Mouse (Mus musculus) ES-Bruce4 (cell line): Measurements from ENCODE around the gene Ap1m2. TPM values are rescaled to one million over a fixed set of nuclear protein-coding genes. Genes with fewer than 3 reads are reported as not detected.

Experiments
- H3K27ac ChIP-seq: 2 replicates; pipeline ENCODE4 v1.5.1; 2012; ENCODE audit warnings: low read length, inconsistent platforms; ENCODE audit not compliant: insufficient read depth
- H3K27me3 ChIP-seq: 2 replicates; pipeline ENCODE4 v1.6.1; 2012; ENCODE audit warnings: mild to moderate bottlenecking, low read length, inconsistent platforms; ENCODE audit not compliant: control insufficient read depth, poor library complexity, insufficient read depth, severe bottlenecking
- H3K36me3 ChIP-seq: 2 replicates; pipeline ENCODE4 v1.6.1; 2012; ENCODE audit warnings: inconsistent platforms, mild to moderate bottlenecking, low read length, moderate library complexity; ENCODE audit not compliant: control insufficient read depth, poor library complexity, insufficient read depth, severe bottlenecking
- H3K4me1 ChIP-seq: one replicate; pipeline ENCODE4 v1.8.1; 2011; ENCODE audit warnings: low read length; ENCODE audit not compliant: control insufficient read depth, insufficient read depth
- H3K4me3 ChIP-seq: 2 replicates; pipeline ENCODE4 v1.5.1; 2011; ENCODE audit warnings: low read depth, mild to moderate bottlenecking, low read length
- H3K9ac ChIP-seq: 2 replicates; pipeline ENCODE4 v1.6.1; 2012; ENCODE audit warnings: low read depth, mild to moderate bottlenecking, inconsistent platforms; ENCODE audit not compliant: poor library complexity, severe bottlenecking
- H3K9me3 ChIP-seq: replicated peaks from 2 replicates; pipeline ENCODE4 v1.6.1; 2012; ENCODE audit warnings: mild to moderate bottlenecking, low read length, inconsistent platforms; ENCODE audit not compliant: control insufficient read depth, poor library complexity, insufficient read depth, severe bottlenecking
- CTCF ChIP-seq: IDR thresholded peaks from one replicate; pipeline ENCODE4 v1.8.1; 2011; ENCODE audit warnings: low read depth, low read length
- EP300 ChIP-seq: IDR thresholded peaks from 2 replicates; pipeline ENCODE4 v1.6.1; 2011; ENCODE audit warnings: low read depth, low read length; ENCODE audit not compliant: insufficient read depth
- POLR2A ChIP-seq: IDR thresholded peaks from one replicate; pipeline ENCODE4 v1.8.1; 2011; ENCODE audit warnings: low read length; ENCODE audit not compliant: insufficient read depth
- polyA plus RNA-seq: library from polyadenylated mRNA; stranded (reverse); fragments of >200 nt; gene quantifications from 2 replicates; pipeline ENCODE4 v1.2.4, GENCODE M21; 2011; ENCODE audit warnings: low read depth; ENCODE audit not compliant: missing spikeins, insufficient read depth, insufficient read length

Gene Ap1m2
- polyA plus RNA-seq, 1 experiment = 83.3 TPM

- peak overlapping the region; percentile 47 for H3K9ac ChIP-seq
- H3K36me3 ChIP-seq = peaks cover 11% of the 10 kb centered on the region
- no peaks in the 10 kb centered on the region for H3K9me3 ChIP-seq
- no peak for TF ChIP-seq CTCF
- TF ChIP-seq POLR2A = no peak
- no peak for TF ChIP-seq EP300
- H3K27me3 ChIP-seq = no peaks in the 10 kb centered on the region
- peak overlapping the region; percentile 78 for H3K27ac ChIP-seq
- H3K4me1 ChIP-seq = no peaks in the 10 kb centered on the region
- peak overlapping the region; percentile 61 for H3K4me3 ChIP-seq
Measured at GRCm38 (mm10) chr9:21351702-21352377, 39.7 kb upstream of the Ap1m2 start.

GRCm38 (mm10) chr9:21351178-21351577 is 39.0 kb upstream of the Ap1m2 start:
- Histone ChIP-seq H3K27ac (no peak overlapping the region), H3K9me3 (no peaks in the 10 kb centered on the region), H3K4me1 (no peaks in the 10 kb centered on the region), H3K4me3 (no peak overlapping the region), H3K36me3 (peaks cover 11% of the 10 kb centered on the region), H3K9ac (no peak overlapping the region), H3K27me3 (no peaks in the 10 kb centered on the region)
- TF ChIP-seq CTCF (no peak), EP300 (no peak), POLR2A (no peak)

- Histone ChIP-seq H3K36me3 (peaks cover 17% of the 10 kb centered on the region), H3K4me1 (no peaks in the 10 kb centered on the region), H3K27ac (no peak overlapping the region), H3K9me3 (no peaks in the 10 kb centered on the region), H3K4me3 (no peak overlapping the region), H3K9ac (no peak overlapping the region), H3K27me3 (no peaks in the 10 kb centered on the region)
- TF ChIP-seq POLR2A (no peak), EP300 (no peak), CTCF (no peak)
Measured at GRCm38 (mm10) chr9:21348152-21348551, 36.0 kb upstream of the Ap1m2 start.

GRCm38 (mm10) chr9:21346627-21347365 is 34.7 kb upstream of the Ap1m2 start:
- Histone ChIP-seq H3K27ac (peak overlapping the region; percentile 13; the same call in 1 of the 2 replicates), H3K4me1 (no peaks in the 10 kb centered on the region), H3K4me3 (0 out of 2 replicates have a peak overlapping the region, but pooled peaks have one; percentile 10), H3K9me3 (no peaks in the 10 kb centered on the region), H3K36me3 (peaks cover 21% of the 10 kb centered on the region), H3K27me3 (no peaks in the 10 kb centered on the region), H3K9ac (no peak overlapping the region)
- TF ChIP-seq EP300 (no peak), POLR2A (no peak), CTCF (no peak)

- H3K9ac ChIP-seq = no peak overlapping the region
Measured at GRCm38 (mm10) chr9:21340411-21340810, 28.3 kb upstream of the Ap1m2 start.

DNA sequence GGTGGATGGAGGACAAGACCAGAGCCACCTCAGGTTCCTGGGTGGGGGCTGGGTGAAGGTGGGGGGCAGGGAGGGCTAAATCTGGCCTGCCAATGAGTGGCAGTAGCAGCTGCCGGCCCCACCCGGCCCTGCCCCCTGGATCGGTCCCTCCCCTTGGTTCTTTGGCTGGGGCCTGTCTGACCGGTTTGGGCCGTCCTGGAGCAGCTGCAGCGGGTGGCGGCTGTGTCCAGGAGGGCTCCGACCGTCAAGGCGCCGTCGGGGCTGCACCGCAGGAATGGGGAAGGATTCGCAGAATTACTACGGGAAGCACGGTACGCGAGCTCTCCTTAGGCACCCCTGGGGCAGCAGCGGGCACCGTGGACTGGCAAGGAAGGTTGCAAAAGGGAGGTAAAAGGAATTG is 25.5 kb upstream of the Ap1m2 start:
- peak overlapping the region; percentile 61 for H3K4me3 ChIP-seq

More at GRCm38 (mm10) chr9:21340411-21340810, 28.3 kb upstream of the Ap1m2 start:
- TF ChIP-seq EP300 (no peak), POLR2A (no peak), CTCF (no peak)
- no peaks in the 10 kb centered on the region for H3K4me1 ChIP-seq
- no peak overlapping the region for H3K27ac ChIP-seq
- H3K4me3 ChIP-seq = no peak overlapping the region
- peaks cover 9% of the 10 kb centered on the region; the same call in 1 of the 2 replicates for H3K36me3 ChIP-seq
- H3K9me3 ChIP-seq = no peaks in the 10 kb centered on the region
- H3K27me3 ChIP-seq = no peaks in the 10 kb centered on the region

More for the DNA sequence above, 25.5 kb upstream of the Ap1m2 start:
- peaks cover 2% of the 10 kb centered on the region for H3K4me1 ChIP-seq
- TF ChIP-seq EP300 (peak; percentile 81; the same call in 1 of the 2 replicates), CTCF (no peak)
- H3K27ac ChIP-seq = peak overlapping the region; percentile 1; the same call in 1 of the 2 replicates
- peak overlapping the region; percentile 40 for H3K9ac ChIP-seq
- no peaks in the 10 kb centered on the region for H3K36me3 ChIP-seq
- no peaks in the 10 kb centered on the region for H3K27me3 ChIP-seq
- H3K9me3 ChIP-seq = no peaks in the 10 kb centered on the region
